8 mouse cellular contexts compared by ENCODE assay signal in genomic region chr7:48958528-48959315, GRCm38 (mm10). TPM values are rescaled to one million over a fixed set of nuclear protein-coding genes. Genes with fewer than 3 reads are reported as not detected.
DNase-seq lines count a peak whose midpoint lies in the region; ATAC-seq and TF ChIP-seq lines count a peak whose summit lies in the region.

No protein-coding gene starts in this region.

- DNase-seq in R1 (ENCODE audit: low read depth, low spot score), result peak; percentile 90
- DNase-seq in cerebellum, postnatal 14 days, result peak; percentile 93 to 95
- peak; percentile 80 to 82 for DNase-seq in frontal cortex, postnatal 14 days (ENCODE audit: low spot score in 2 of 2)
- DNase-seq in intestine, embryonic 14.5 days (ENCODE audit: low spot score), result peak; percentile 83
- peak; percentile 84 to 89 for DNase-seq in left cerebral cortex, adult 2 months (ENCODE audit: extremely low spot score in 1 of 2, low spot score in 2 of 2)
- peak; percentile 85 to 87 for DNase-seq in right cerebral cortex, adult 2 months (ENCODE audit: low spot score in 2 of 2)
- no peak for DNase-seq in gastrocnemius, postnatal 4 days (ENCODE audit: low spot score in 2 of 2)

- peak; percentile 96 for ATAC-seq in intestine, embryonic 14.5 days (replicated peaks; ENCODE audit: low FRiP score, low TSS enrichment, low read depth)
- ATAC-seq in megakaryocyte, adult 5-6 weeks (ENCODE audit: poor library complexity, severe bottlenecking), result peak; percentile 47; the same call in 1 of the 2 replicates

- intact Hi-C loops in left cerebral cortex, adult 2 months (cut with DNase I), result loop anchor here (2.0 kb wide), 1 partner anchor 162 kb away; no protein-coding TSS in a partner anchor

- H3K36me3 ChIP-seq in intestine, embryonic 14.5 days (ENCODE audit: control insufficient read depth, insufficient read depth, low read length), result no peaks in the 10 kb centered on the region

- no peaks in the 10 kb centered on the region for H3K9me3 ChIP-seq in intestine, embryonic 14.5 days (ENCODE audit: control insufficient read depth, low read length)

- H3K27ac ChIP-seq in intestine, embryonic 14.5 days (ENCODE audit: low read depth), result no peak overlapping the region
- H3K27ac ChIP-seq in left cerebral cortex, adult 2 months, result peak overlapping the region; percentile 5; the same call in 1 of the 2 replicates

- peak overlapping the region; percentile 31 for H3K4me3 ChIP-seq in intestine, embryonic 14.5 days (ENCODE audit: low read depth, low read length)
- H3K4me3 ChIP-seq in left cerebral cortex, adult 2 months, result peak overlapping the region; percentile 69

- H3K4me2 ChIP-seq in intestine, embryonic 14.5 days (ENCODE audit: low read length), result peak overlapping the region; percentile 53

- no peak overlapping the region for H3K9ac ChIP-seq in intestine, embryonic 14.5 days (ENCODE audit: low read length)

- WGBS in intestine, embryonic 14.5 days, result 3% methylated on average over 32 of the region's 32 CpGs

- no peak for TF ChIP-seq CTCF in left cerebral cortex, adult 2 months (IDR thresholded peaks at IDR 0.05)

- H3K4me1 ChIP-seq in intestine, embryonic 14.5 days (replicated peaks; ENCODE audit: control insufficient read depth, insufficient read depth, low read length), result peaks cover 4% of the 10 kb centered on the region

- peaks cover 36% of the 10 kb centered on the region for H3K27me3 ChIP-seq in intestine, embryonic 14.5 days (replicated peaks; ENCODE audit: control insufficient read depth, insufficient read depth, low read length)

RNA-seq across cellular contexts. Expression of gene Nav2, which starts 50.2 kb away (rescaled TPM):
- polyA plus RNA-seq in intestine, embryonic 14.5 days (2014; fragmentation: Nextera tagmentation; extraction: Ambion mirVana), result 31.5 and 32.1 TPM in 2 replicates
- 100 to 1,000 TPM; 102 to 119 TPM for total RNA-seq in left cerebral cortex, adult 2 months (2021)
- 9.8 and 10.5 TPM in 2 replicates for total RNA-seq in megakaryocyte, adult 5-6 weeks (2015)
- total RNA-seq in megakaryocyte, adult 5-6 weeks (2017), result 4.6 and 7.2 TPM in 2 replicates
- 10 to 100 TPM; 79.5 to 86.2 TPM for total RNA-seq in gastrocnemius, postnatal 4 days (2021)

Comparison
In these comparisons a context has a peak if more than half of its experiments do, and no peak if none do; other contexts are left out.
1. DNase-seq: peak in R1 (single experiment), cerebellum, postnatal 14 days (2 of 2), frontal cortex, postnatal 14 days (2 of 2), intestine, embryonic 14.5 days (single experiment), left cerebral cortex, adult 2 months (2 of 2) and right cerebral cortex, adult 2 months (2 of 2); none in gastrocnemius, postnatal 4 days (0 of 2).
2. RNA of gene Nav2, which starts 50.2 kb away (total RNA-seq): 102 to 119 TPM in left cerebral cortex, adult 2 months and 79.5 to 86.2 TPM in gastrocnemius, postnatal 4 days; 4.6 to 10.5 TPM in megakaryocyte, adult 5-6 weeks; every median in the first group is over 4 times any median in the second.